8 mouse cellular contexts compared by ENCODE assay signal in genomic region chr5:35737231-35737901, GRCm38 (mm10). TPM values are rescaled to one million over a fixed set of nuclear protein-coding genes. Genes with fewer than 3 reads are reported as not detected.
DNase-seq lines count a peak whose midpoint lies in the region; ATAC-seq and TF ChIP-seq lines count a peak whose summit lies in the region.

No protein-coding gene starts in this region.

- H3K27ac ChIP-seq in hindbrain, embryonic 14.5 days, result no peak overlapping the region
- H3K27ac ChIP-seq in hindbrain, embryonic 10.5 days, result no peak overlapping the region
- H3K27ac ChIP-seq in lung, embryonic 14.5 days (ENCODE audit: low read depth), result no peak overlapping the region

- TF ChIP-seq CTCF in lung, embryonic 14.5 days (IDR thresholded peaks at IDR 0.05; ENCODE audit: low read depth), result no peak

- intact Hi-C loops in heart, postnatal 25 days (cut with DNase I), result no loop called here

- H3K4me2 ChIP-seq in hindbrain, embryonic 14.5 days (replicated peaks), result no peak overlapping the region
- no peak overlapping the region for H3K4me2 ChIP-seq in lung, embryonic 14.5 days

- H3K9ac ChIP-seq in hindbrain, embryonic 14.5 days, result no peak overlapping the region
- no peak overlapping the region for H3K9ac ChIP-seq in lung, embryonic 14.5 days

- H3K4me1 ChIP-seq in hindbrain, embryonic 14.5 days (replicated peaks; ENCODE audit: control insufficient read depth, insufficient read depth, low read length), result 0 out of 2 replicates have a peak, but pooled peaks cover 7% of the 10 kb centered on the region
- H3K4me1 ChIP-seq in hindbrain, embryonic 10.5 days (replicated peaks), result peaks cover 18% of the 10 kb centered on the region
- peaks cover 9% of the 10 kb centered on the region for H3K4me1 ChIP-seq in lung, embryonic 14.5 days (ENCODE audit: insufficient read depth)

- DNase-seq in hindbrain, embryonic 14.5 days (ENCODE audit: low spot score), result peak; percentile 34
- no peak for DNase-seq in hindbrain, embryonic 10.5 days (ENCODE audit: low spot score)
- DNase-seq in adrenal gland, postnatal 14 days, result peak; percentile 78
- peak; percentile 37 for DNase-seq in heart, postnatal 25 days (ENCODE audit: low spot score)
- peak; percentile 62 for DNase-seq in lung, embryonic 14.5 days
- DNase-seq in embryo, embryonic 10.5 days (ENCODE audit: low spot score), result no peak
- no peak for DNase-seq in urinary bladder, adult 18-20 months (ENCODE audit: low spot score in 2 of 2)
- DNase-seq in frontal cortex, postnatal 14 days (ENCODE audit: low spot score in 2 of 2), result no peak

- H3K36me3 ChIP-seq in hindbrain, embryonic 14.5 days (replicated peaks; ENCODE audit: control insufficient read depth, insufficient read depth), result no peaks in the 10 kb centered on the region
- no peaks in the 10 kb centered on the region for H3K36me3 ChIP-seq in hindbrain, embryonic 10.5 days
- H3K36me3 ChIP-seq in lung, embryonic 14.5 days (ENCODE audit: insufficient read depth), result no peaks in the 10 kb centered on the region

- no peaks in the 10 kb centered on the region for H3K27me3 ChIP-seq in hindbrain, embryonic 14.5 days (ENCODE audit: control insufficient read depth, insufficient read depth, low read length)
- peaks cover 31% of the 10 kb centered on the region for H3K27me3 ChIP-seq in hindbrain, embryonic 10.5 days (ENCODE audit: insufficient read depth, poor library complexity, severe bottlenecking)
- no peaks in the 10 kb centered on the region for H3K27me3 ChIP-seq in lung, embryonic 14.5 days (ENCODE audit: insufficient read depth, low read length)

- H3K4me3 ChIP-seq in hindbrain, embryonic 14.5 days (replicated peaks; ENCODE audit: low read length), result no peak overlapping the region
- H3K4me3 ChIP-seq in hindbrain, embryonic 10.5 days, result no peak overlapping the region
- no peak overlapping the region for H3K4me3 ChIP-seq in lung, embryonic 14.5 days (ENCODE audit: low read depth, low read length)

- 77% methylated on average over 20 of the region's 20 CpGs for WGBS in hindbrain, embryonic 14.5 days
- 90% methylated on average over 20 of the region's 20 CpGs for WGBS in hindbrain, embryonic 10.5 days
- WGBS in lung, embryonic 14.5 days, result 46% methylated on average over 20 of the region's 20 CpGs

- no peaks in the 10 kb centered on the region for H3K9me3 ChIP-seq in hindbrain, embryonic 14.5 days (ENCODE audit: control insufficient read depth, low read length)
- H3K9me3 ChIP-seq in hindbrain, embryonic 10.5 days, result no peaks in the 10 kb centered on the region
- H3K9me3 ChIP-seq in lung, embryonic 14.5 days (ENCODE audit: low read depth, low read length), result no peaks in the 10 kb centered on the region

- ATAC-seq in hindbrain, embryonic 14.5 days (ENCODE audit: low FRiP score), result 0 out of 2 replicates have a peak, but pooled peaks have one; percentile 24
- no peak for ATAC-seq in lung, embryonic 14.5 days (ENCODE audit: insufficient read depth)

RNA-seq across cellular contexts. Expression of gene Sh3tc1, which starts 2.4 kb away (rescaled TPM):
- polyA plus RNA-seq in hindbrain, embryonic 14.5 days (2014; fragmentation: Nextera tagmentation; extraction: Ambion mirVana), result 2.5 and 3.0 TPM in 2 replicates
- 3.3 and 4.7 TPM in 2 replicates for polyA plus RNA-seq in hindbrain, embryonic 10.5 days (2016; fragmentation: Nextera tagmentation; extraction: Ambion mirVana)
- total RNA-seq in adrenal gland, postnatal 14 days (2021), result 14.9 and 15.0 TPM in 2 replicates
- total RNA-seq in heart, postnatal 25 days (2021), result 10 to 100 TPM in 1 of 2 experiments, 1 to 10 TPM in 1; 9.7 to 10.5 TPM
- 8.7 and 10.6 TPM in 2 replicates for polyA plus RNA-seq in lung, embryonic 14.5 days (2014; fragmentation: Nextera tagmentation; extraction: Ambion mirVana)

RNA-seq across cellular contexts. Expression of gene Ablim2, which starts 20.3 kb away (rescaled TPM):
- polyA plus RNA-seq in hindbrain, embryonic 14.5 days (2014; fragmentation: Nextera tagmentation; extraction: Ambion mirVana), result 19.9 and 22.3 TPM in 2 replicates
- polyA plus RNA-seq in hindbrain, embryonic 10.5 days (2016; fragmentation: Nextera tagmentation; extraction: Ambion mirVana), result 0.73 and 1.3 TPM in 2 replicates
- 3.0 and 4.0 TPM in 2 replicates for total RNA-seq in adrenal gland, postnatal 14 days (2021)
- 10 to 100 TPM; 14.9 to 16.0 TPM for total RNA-seq in heart, postnatal 25 days (2021)
- 0.36 and 0.45 TPM in 2 replicates for polyA plus RNA-seq in lung, embryonic 14.5 days (2014; fragmentation: Nextera tagmentation; extraction: Ambion mirVana)

RNA-seq across cellular contexts. Expression of gene Htra3, which starts 57.8 kb away (rescaled TPM):
- polyA plus RNA-seq in hindbrain, embryonic 14.5 days (2014; fragmentation: Nextera tagmentation; extraction: Ambion mirVana), result 17.2 and 18.1 TPM in 2 replicates
- polyA plus RNA-seq in hindbrain, embryonic 10.5 days (2016; fragmentation: Nextera tagmentation; extraction: Ambion mirVana), result 5.4 and 8.9 TPM in 2 replicates
- total RNA-seq in adrenal gland, postnatal 14 days (2021), result 49.7 TPM in 2 replicates
- total RNA-seq in heart, postnatal 25 days (2021), result 100 to 1,000 TPM; 116 to 131 TPM
- polyA plus RNA-seq in lung, embryonic 14.5 days (2014; fragmentation: Nextera tagmentation; extraction: Ambion mirVana), result 19.6 and 21.9 TPM in 2 replicates

Comparison
In these comparisons a context has a peak if more than half of its experiments do, and no peak if none do; other contexts are left out.
1. DNase-seq: peak in hindbrain, embryonic 14.5 days (single experiment), adrenal gland, postnatal 14 days (single experiment), heart, postnatal 25 days (single experiment) and lung, embryonic 14.5 days (single experiment); none in hindbrain, embryonic 10.5 days (single experiment), embryo, embryonic 10.5 days (single experiment), urinary bladder, adult 18-20 months (0 of 2) and frontal cortex, postnatal 14 days (0 of 2).